Mouse (Mus musculus): Measurements from ENCODE around the gene Capn12.
A peak's percentile ranks its signal among the peaks of the same experiment; 100 is the strongest.

Capn12 gene

GRCm38 (mm10) chr7:28877856-28878255 lies 3.4 kb upstream of the Capn12 start:
- no peak for DNase-seq (ENCODE audit: low read depth, low spot score)

GRCm38 (mm10) chr7:28879606-28880005 lies 1.6 kb upstream of the Capn12 start:
- DNase-seq (ENCODE audit: low read depth, low spot score) = peak; percentile 83

GRCm38 (mm10) chr7:28880554-28880953 lies 668 bp upstream of the Capn12 start:
- DNase-seq (ENCODE audit: low read depth, low spot score) = no peak

DNA sequence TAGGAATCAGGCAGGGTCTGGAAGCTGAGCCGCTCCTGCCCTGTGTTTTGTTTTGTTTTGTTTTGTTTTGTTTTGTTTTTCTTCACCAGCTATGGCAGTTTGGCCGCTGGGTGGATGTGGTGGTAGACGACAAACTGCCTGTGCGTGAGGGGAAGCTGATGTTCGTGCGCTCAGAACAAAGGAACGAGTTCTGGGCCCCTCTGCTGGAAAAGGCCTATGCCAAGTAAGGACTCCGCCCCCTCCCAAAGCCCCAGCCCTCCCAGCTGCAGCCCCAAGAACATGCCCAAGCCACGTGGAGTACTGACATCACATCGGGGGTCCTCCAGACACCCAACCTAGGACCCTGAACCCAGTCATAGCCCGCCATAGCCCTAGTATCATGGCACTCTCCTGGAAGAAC lies 1.8 kb downstream of the Capn12 start:
- no peak for DNase-seq (ENCODE audit: low read depth, low spot score)

DNA sequence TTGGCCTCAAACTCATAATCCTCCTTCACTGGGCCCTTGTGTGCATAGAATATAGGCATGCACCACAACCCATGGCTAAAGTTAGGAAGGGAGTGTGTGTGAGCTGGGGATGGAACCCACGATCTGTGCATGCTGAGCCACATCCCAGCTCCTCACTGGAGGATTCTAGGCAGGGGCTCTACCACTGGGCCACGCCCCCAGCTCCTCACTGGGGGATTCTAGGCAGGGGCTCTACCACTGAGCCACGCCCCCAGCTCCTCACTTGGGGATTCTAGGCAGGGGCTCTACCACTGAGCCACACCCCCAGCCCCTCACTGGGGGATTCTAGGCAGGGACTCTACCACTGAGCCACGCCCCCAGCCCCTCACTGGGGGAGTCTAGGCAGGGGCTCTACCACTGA lies 2.5 kb downstream of the Capn12 start:
- peak; percentile 75 for DNase-seq (ENCODE audit: low read depth, low spot score)

DNA sequence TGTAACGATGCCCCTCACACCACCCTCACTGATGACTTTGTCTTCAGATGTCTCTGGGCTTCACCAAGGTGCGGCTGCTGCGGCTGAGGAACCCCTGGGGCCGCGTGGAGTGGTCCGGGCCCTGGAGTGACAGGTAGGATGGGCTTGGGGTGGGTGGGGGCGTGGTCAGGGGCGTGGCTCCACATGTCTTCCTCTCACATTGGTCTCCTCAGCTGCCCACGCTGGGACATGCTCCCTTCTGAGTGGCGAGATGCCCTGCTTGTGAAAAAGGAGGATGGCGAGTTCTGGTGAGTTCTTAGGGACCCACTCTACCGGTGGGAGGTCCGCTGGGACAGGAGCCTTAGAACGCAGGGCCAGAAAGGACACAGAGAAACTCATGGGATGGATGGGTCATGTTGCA lies 5.3 kb downstream of the Capn12 start:
- DNase-seq (ENCODE audit: low read depth, low spot score) = peak; percentile 73

DNA sequence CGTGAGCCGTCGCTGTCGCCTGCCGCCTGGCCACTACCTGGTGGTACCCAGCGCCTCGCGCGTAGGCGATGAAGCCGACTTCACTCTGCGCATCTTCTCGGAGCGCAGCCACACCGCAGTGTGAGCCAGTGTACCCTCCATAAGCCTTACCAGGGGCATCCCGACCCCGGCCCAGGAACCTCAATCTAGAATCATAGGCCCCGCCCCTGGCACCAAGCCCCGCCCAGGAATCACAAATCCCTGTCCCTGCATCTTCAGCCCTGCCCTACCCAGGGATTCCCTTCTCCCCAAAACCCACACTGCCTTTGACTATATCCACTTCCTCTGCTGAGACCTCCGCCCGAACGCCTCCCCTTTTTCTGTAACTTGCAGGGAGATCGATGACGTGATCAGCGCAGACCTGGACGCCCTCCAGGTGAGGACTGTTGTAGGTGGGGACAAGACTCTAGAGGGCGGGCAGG lies 7.5 kb downstream of the Capn12 start:
- peak; percentile 57 for DNase-seq (ENCODE audit: low read depth, low spot score)

- no peak for DNase-seq (ENCODE audit: low read depth, low spot score)
Observed at GRCm38 (mm10) chr7:28892601-28893000, 11.4 kb downstream of the Capn12 start.

- no peak for DNase-seq (ENCODE audit: low read depth, low spot score)
Observed at GRCm38 (mm10) chr7:28893643-28894265, 12.5 kb downstream of the Capn12 start.

- DNase-seq (ENCODE audit: low read depth, low spot score) = no peak
Observed at GRCm38 (mm10) chr7:28894942-28895341, 13.7 kb downstream of the Capn12 start.

DNA sequence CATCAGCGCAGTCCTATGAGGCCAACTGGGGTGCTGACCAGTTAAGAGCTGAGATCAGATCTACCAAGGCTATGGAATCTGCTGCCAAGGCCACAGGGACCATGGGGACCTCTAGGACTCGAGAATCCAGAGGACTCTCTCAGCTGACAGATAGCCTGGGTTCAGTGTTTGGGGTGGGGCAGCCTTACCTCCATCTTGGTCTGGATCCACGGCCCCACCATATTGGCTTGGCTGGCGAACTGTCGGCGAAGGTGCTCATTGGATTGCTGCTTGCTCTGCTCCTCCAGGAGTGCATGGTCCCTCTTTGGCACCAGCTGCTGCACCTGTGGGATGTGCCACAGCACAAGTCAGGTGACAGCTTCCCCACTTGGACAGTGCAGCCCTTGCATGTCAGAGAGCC lies 16.4 kb downstream of the Capn12 start:
- no peak for DNase-seq (ENCODE audit: low read depth, low spot score)

- DNase-seq (ENCODE audit: low read depth, low spot score) = no peak
Observed at GRCm38 (mm10) chr7:28899972-28900371, 18.8 kb downstream of the Capn12 start.

- DNase-seq (ENCODE audit: low read depth, low spot score) = no peak
Observed at GRCm38 (mm10) chr7:28901311-28902125, 20.3 kb downstream of the Capn12 start.

DNA sequence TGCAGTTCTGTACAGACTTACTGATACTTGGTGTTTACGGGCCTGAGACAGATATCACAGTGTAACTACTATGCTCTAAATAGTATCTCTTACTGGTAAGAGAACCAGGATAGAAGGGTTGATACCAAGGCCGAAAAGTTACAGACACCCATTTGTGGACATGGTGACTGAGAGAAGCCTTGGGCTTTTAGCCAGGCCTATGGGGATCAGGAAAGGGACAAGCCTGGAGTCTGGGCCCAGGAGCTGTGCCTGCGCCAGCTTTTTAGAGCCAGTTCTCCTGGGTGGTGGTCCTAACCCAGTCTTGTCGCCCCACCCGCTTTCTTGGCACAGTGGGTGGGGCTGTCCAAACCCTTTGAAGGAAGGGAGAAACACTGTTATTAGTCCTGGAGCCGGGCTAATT lies 21.0 kb downstream of the Capn12 start:
- DNase-seq (ENCODE audit: low read depth, low spot score) = no peak

DNA sequence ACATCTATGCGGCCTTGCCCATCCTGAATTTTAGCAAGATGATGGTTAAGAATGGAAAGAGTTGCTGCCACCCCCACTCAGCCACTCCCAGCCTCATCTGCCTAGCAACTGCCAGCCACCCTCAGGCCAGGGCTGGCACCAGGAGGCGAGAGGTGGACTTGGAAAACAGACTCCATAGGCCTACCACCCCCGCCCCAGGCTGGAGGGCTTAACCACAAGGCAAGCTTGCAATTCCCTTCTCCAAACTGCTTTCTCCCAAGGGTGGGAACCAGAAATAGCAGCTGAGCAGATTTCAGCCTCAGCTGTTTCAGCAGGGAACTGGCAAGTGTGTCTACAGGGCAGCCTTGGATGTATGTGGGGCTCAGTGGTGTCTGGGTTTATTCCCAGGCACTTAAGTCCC lies 21.6 kb downstream of the Capn12 start:
- no peak for DNase-seq (ENCODE audit: low read depth, low spot score)

DNA sequence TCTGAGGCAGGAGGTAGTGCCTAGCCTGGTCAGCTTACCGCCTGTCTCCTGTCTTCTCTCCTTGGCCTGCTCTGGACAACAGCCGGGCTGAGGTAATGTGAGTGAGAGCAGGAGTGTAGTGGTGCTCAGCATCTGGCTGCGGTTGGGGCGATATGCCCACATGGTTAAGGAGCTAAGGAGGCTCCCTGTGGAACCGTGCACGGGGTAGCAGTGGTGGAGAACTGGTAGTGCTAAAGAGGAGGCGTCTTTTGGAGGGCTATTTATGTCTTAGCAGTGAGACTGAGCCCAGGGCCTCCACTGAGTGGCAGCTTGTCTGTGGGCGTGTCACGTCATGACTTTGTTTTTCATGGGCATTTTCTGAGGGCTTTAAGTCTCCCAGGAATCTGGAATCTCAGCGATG lies 22.6 kb downstream of the Capn12 start:
- DNase-seq (ENCODE audit: low read depth, low spot score) = no peak

DNA sequence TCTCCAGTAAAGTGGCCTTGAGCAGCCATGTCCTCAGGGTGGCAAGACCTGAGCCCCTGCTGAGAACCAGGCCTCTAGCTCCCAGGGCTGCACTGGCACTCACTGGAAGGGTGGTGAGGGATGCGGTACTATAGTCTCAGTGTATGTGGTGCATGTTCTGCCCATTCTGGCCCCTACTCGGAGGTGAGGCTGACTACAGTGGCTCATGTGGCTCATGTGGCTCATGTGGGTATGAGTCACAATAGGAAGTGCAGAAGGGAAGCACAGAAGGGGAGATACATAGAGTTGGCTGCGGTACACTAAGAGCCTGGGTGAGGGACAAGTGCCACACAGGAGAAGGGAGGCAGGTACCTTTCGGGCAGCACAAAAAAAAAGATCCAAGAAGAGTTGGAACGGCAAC lies 26.0 kb downstream of the Capn12 start:
- DNase-seq (ENCODE audit: low read depth, low spot score) = no peak

- no peak for DNase-seq (ENCODE audit: low read depth, low spot score)
Observed at GRCm38 (mm10) chr7:28911632-28912031, 30.4 kb downstream of the Capn12 start.

- no peak for DNase-seq (ENCODE audit: low read depth, low spot score)
Observed at GRCm38 (mm10) chr7:28913171-28913570, 31.9 kb downstream of the Capn12 start.

DNA sequence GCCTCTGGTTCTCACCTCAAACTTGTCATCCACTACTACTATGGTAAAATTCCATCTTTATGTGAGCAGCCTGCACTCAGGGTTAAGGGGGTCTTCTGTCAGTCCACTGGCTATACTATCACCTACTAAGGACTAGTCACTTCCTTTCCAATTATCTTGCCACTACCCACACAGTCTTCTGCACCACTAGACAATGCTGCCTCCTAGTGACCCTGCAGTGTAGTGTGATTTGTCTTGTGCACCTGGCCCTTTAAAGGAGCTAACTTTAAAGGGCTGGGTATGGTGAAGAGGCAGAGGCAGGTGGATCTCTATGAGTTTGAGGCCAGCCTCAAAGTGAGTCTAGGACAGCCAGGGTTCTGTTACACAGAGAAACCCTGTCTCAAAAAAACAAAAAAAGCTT lies 35.3 kb downstream of the Capn12 start:
- DNase-seq (ENCODE audit: low read depth, low spot score) = peak; percentile 43

GRCm38 (mm10) chr7:28917503-28918426 lies 36.5 kb downstream of the Capn12 start:
- DNase-seq (ENCODE audit: low read depth, low spot score) = no peak

- no peak for DNase-seq (ENCODE audit: low read depth, low spot score)
Observed at GRCm38 (mm10) chr7:28918540-28918939, 37.3 kb downstream of the Capn12 start.

Data from R1 (cell line).